Mouse (Mus musculus): ENCODE measurements around the gene Gm42372.

GRCm38 (mm10) chr7:17027588-17028343 is 44.9 kb downstream of the Gm42372 start, which contains the start of gene Ppp5c:
- TF ChIP-seq GATA1 (IDR thresholded peaks at IDR 0.05; ENCODE audit: low read length) (no peak), TAL1 (IDR thresholded peaks at IDR 0.05; ENCODE audit: low read length) (no peak)

Measured in erythroblast, embryonic 14.5 days (primary cell).